Mouse (Mus musculus) splenic B cell, adult 2 months (primary cell): ENCODE measurements around the gene Rbm4.

Source experiments
- DNase-seq: peaks from one replicate; pipeline ENCODE4 v3.0.0-alpha.2; 2011; ENCODE audit warnings: low read depth, low spot score
- H3K27me3 ChIP-seq: 2 replicates; pipeline ENCODE4 v1.6.1; 2012; ENCODE audit warnings: mild to moderate bottlenecking, low read length, moderate library complexity, mixed read lengths; ENCODE audit not compliant: control insufficient read depth, poor library complexity, insufficient read depth, severe bottlenecking
- H3K36me3 ChIP-seq: 2 replicates; pipeline ENCODE4 v1.6.1; 2012; ENCODE audit warnings: mild to moderate bottlenecking, low read length, moderate library complexity, mixed read lengths; ENCODE audit not compliant: control insufficient read depth, poor library complexity, insufficient read depth, severe bottlenecking

Gene Rbm4

DNA sequence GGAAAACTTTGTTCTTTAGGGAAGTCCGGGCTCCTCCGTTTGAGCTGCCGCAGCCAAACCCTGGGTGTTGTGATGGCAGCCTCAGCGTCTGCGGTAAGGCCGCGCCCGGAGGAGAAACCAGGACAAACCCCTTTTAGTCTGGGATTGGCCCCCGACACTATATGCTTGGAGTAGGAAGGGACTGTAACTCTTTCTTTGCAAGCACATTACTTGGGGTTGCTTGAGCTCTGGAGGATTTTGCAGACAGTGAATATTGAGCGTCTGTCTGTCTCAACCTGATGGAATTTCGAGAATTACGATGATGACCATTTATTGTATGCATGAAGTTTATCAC is 18.2 kb upstream of the Rbm4 start:
- no peaks in the 10 kb centered on the region for H3K36me3 ChIP-seq
- no peaks in the 10 kb centered on the region for H3K27me3 ChIP-seq
- DNase-seq, result no peak

DNA sequence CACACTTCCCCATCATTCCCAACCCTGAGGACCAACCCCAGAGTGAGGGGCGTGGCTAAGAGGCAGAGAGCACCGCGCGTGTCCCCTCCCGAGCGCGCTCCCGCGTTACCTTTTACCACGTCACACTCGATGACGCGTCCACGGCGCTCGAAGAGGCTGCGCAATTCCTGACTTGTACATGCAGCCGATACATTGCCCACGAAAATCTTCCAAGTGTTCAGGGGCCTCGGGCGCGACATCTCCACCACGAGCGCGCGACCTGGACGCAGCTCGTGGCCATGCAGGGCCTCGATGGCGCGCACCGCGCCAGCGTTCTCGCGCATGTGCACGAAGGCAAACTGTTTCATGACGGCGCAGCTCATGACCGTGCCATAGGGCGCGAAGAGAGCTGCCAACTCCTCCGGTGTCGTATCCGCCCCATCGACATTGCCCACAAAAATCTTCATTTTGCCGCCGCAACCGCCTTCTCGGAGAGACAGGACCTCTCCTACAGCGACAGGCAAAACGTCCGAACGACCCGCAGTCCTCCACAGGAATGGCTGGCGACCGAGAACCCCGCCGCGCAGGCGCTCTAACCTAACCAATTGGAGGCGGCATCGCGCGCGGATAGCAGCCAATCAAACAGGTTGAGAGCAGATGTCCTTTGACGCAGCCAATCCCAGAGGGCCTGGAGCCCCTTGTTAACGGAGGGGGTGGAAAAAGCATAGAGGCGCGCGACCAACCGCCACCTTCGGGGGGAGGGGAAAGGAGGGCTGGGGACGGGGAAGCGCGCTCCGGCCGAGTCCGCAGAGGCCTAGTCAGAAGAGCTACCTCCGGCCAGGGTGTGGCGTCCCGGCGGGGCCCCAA is 17.6 kb upstream of the Rbm4 start, which contains the start of the genes Gm21992 and Rbm14:
Gene Gm21992 (minus strand): TSS at position 550 of the 846 bp plus-strand sequence.
Gene Rbm14 (minus strand): TSS at position 572 of the 846 bp plus-strand sequence.
- Histone ChIP-seq H3K36me3 (no peaks in the 10 kb centered on the region), H3K27me3 (no peaks in the 10 kb centered on the region)
- DNase-seq, result peak; percentile 98

DNA sequence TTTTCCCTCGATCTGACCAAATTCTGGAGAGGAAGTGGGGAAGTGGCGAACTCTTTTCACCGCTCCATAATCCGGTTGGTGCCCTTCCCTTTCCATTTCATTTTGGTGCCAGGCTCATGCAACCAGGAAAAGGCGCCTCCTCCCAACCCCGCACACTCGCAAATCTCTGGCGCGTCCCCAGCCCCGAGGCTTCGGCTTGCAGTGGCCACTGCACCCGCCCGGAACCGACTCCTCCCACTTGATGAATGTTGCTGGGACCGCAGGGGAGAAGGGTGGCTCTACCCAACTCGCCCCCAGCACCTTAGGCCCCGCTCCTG is 17.0 kb upstream of the Rbm4 start:
- Histone ChIP-seq H3K36me3 (no peaks in the 10 kb centered on the region), H3K27me3 (no peaks in the 10 kb centered on the region)
- no peak for DNase-seq

DNA sequence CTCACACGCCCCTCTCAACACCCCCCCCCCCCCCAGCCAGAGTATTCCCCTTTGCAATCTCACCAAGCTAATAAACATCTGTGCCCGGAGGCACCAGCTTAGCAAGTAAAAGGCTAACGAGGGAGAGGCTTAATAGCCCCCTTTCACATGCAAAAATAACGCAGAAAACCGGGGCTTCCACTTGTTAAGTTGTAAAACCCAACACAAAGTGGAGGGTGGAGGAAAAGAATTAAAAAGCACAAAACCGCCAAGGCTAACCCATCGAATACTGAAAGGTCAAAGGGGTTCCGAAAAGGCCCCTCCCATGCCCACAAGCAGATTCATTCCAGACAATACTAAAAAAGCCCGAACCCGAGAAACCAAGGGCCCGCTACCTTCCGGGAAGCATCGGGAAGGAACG is 16.6 kb upstream of the Rbm4 start:
- no peaks in the 10 kb centered on the region for H3K36me3 ChIP-seq
- no peak for DNase-seq
- H3K27me3 ChIP-seq, result no peaks in the 10 kb centered on the region

DNA sequence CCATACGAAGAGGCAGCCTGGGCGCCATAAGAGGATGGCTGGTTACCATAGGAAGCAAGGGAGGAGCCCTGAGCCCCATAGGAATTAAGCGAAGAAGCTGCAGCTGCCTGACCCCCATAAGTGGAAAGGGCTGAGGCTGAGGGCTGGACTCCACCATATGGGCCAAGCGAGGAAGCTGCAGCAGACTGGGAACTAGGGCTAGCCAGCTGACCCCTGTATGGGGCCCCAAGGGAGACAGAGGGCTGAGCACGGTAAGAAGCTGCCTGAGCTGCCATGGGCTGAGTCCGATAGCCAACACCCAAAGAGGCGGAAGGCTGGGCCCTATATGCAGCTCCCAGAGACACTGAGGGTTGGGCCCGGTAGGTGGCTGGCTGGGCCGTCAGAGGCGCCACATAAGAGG is 9.6 kb upstream of the Rbm4 start:
- Histone ChIP-seq H3K27me3 (no peaks in the 10 kb centered on the region), H3K36me3 (peaks cover 15% of the 10 kb centered on the region)
- no peak for DNase-seq

DNA sequence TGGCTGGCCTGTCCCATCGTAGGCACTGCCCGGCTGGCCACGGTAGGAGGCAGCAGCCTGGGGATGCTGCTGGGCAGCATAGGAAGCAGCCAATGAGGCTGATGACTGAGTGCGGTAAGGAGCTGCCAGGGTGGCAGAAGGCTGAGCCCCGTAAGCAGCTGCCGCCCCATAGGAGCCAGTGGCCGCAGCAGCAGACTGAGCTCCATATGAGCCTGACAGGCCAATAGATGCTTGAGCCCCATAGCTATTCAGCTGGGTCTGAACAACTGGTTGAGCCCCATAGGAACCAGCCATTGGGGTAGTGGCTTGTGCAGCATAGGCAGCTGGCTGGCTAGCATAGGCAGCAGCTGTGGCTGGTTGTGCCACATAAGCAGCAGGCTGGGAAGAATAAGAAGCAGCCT is 9.0 kb upstream of the Rbm4 start:
- Histone ChIP-seq H3K36me3 (peaks cover 15% of the 10 kb centered on the region), H3K27me3 (no peaks in the 10 kb centered on the region)
- no peak for DNase-seq

DNA sequence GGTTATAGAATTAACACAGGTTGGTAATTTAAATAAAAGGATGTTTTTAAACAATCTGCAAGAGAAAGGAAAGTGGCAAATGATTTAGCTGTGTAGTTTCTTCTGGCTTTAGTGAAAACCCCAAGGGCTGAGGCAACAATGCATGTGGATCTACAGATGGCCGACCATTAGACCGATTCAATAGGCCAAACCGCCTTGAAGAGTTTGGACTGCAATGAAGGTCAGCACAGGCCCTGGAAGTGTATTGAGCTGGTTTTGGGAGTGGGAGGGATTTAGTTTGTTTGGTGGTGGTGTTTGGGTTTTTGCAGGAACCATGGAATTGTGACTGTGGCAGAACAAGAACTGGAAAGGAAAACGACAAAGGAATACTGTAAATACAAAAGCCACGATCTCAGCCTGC is 5.4 kb upstream of the Rbm4 start:
- H3K36me3 ChIP-seq, result peaks cover 15% of the 10 kb centered on the region
- DNase-seq, result no peak
- no peaks in the 10 kb centered on the region for H3K27me3 ChIP-seq

DNA sequence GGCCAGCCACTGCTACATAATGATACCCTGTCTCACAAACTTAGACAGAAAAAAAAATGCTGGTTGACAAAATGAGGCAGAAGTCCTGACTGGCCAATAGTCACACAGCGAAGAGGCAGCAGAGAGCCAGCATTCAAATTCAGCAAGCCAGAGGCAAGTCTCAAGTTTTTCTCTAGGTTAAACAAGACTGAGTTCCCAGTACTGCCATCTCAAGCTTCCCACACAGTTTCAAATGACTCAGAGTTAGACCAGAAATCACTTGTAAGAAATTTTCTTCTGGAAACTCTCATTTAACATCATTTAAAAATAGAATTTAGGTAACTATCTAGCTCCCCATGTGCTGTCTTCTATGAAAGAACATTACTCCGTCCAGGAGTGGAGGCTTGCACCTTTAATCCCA is 4.1 kb upstream of the Rbm4 start:
- H3K27me3 ChIP-seq, result no peaks in the 10 kb centered on the region
- peaks cover 10% of the 10 kb centered on the region; the same call in 1 of the 2 replicates for H3K36me3 ChIP-seq
- no peak for DNase-seq

DNA sequence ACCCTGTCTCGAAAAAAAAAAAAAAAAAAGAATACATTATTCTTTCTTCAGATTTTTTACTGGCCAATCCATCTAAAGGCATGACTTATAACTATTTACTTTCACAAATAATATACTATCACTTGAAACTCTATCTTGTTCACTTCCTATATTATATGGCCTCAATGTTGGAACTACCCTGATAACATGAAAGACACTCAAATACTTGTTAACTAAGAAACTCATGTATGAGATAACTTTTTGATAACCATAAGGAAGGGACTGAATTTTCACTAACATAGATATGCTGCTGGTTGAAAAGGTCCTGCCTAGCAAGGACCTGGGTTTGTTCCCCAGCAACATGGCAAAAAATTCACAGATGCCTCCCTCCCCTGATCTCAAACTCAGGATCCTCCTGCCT is 2.2 kb upstream of the Rbm4 start:
- Histone ChIP-seq H3K36me3 (peaks cover 9% of the 10 kb centered on the region), H3K27me3 (no peaks in the 10 kb centered on the region)
- DNase-seq, result no peak

DNA sequence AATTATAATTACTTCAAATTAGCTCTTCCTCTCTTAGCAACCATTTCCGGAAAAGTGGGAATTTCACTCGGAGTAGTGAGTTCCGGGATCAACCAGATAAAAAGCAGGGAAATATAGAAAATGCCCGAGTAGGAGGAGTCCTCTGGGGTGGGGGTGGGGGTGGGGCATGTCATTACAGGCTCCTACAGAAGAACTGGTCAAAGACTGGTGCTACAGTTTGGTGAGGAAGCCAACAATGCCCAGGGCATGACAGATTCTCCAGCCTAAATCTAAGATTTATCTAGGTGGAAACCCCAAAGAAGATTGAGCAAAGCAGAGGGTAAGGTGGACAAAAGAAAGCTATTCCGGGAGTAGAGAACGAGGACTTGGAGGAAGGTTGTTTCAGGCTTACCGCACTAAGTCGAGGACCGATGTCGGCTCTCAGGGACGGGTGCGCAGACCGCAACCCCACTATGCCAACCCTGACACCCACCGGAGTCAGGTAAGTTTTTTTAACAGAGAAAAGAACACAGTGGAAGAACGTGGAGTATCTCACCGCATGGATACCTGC is 345 bp downstream of the Rbm4 start:
- no peak for DNase-seq
- H3K36me3 ChIP-seq, result peaks cover 7% of the 10 kb centered on the region
- H3K27me3 ChIP-seq, result no peaks in the 10 kb centered on the region

DNA sequence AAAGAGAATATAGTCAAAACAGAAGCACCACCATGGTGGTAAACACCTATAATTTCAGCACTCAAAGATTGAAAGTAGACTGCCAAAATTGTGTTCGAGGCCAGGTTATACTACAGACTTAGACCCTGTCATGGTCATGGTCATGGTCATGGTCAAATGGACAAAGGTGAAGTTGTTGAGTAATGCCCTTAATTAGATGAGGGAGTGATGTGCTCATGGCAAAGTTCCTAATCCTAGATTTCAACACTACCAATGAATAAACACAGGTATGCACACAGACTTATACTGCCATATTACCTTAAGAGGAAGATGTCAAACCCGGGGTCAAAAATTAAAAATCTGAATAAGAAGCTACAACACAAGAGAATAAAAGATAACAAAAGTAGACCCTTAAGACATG is 7.4 kb downstream of the Rbm4 start:
- Histone ChIP-seq H3K36me3 (peaks cover 25% of the 10 kb centered on the region), H3K27me3 (no peaks in the 10 kb centered on the region)
- DNase-seq, result no peak

DNA sequence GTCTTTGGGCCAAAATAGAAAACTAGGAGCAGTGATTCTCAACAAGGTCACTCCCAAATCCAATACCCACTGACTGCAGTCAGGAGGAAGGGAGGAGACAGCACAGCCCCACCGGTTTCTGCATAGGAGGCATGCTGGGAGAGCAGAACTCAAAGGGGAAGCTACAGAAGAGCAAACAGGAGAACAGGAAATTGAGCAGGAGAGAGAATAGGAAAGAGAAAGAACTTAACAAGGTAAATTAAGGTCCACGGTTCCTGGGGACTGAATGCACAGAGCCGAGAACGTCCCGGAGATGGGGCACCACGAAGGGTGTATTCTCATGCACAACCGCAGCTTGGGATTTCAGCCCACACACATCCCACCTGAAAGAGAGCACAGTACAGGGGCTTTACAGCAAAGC is 8.5 kb downstream of the Rbm4 start:
- H3K27me3 ChIP-seq, result no peaks in the 10 kb centered on the region
- no peak for DNase-seq
- H3K36me3 ChIP-seq, result peaks cover 22% of the 10 kb centered on the region

DNA sequence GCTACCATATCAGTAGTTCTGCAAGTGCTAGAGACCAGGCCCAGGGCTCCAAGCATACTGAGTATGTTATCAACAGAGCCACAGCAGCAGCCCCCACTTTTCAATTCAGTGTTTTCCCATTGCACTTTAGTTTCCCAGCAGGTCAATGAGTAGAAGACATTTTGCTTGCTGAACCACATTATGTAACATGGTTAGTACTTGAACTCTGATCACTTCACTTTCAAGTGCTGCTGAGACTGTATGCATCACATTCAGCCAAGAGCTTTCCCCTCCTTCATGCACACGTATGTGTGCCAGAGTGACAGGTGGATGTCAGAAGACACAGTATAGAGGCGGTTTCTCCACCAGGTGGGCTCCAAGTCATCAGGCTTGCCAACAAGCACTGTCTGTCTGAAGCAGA is 10.8 kb downstream of the Rbm4 start:
- peaks cover 18% of the 10 kb centered on the region for H3K36me3 ChIP-seq
- DNase-seq, result no peak
- H3K27me3 ChIP-seq, result no peaks in the 10 kb centered on the region

DNA sequence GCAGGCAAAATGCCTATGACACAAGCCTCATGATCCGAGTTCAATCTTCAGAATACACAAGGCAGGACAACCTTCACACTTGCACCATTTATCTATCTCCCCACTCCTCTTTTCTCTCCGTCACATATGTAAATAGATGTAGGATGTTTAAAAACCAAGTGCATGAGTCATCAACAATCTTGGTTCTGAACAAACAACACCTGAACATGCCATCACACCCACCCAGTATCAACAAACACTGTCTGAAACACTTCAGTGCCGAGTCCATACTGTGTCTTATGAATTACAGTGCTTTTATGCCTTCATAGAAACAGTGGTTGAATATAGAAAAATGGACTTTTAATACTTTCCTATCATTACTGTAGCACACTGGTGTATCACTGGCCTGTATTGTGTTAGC is 20.9 kb downstream of the Rbm4 start:
- Histone ChIP-seq H3K27me3 (no peaks in the 10 kb centered on the region), H3K36me3 (peaks cover 13% of the 10 kb centered on the region)
- no peak for DNase-seq

DNA sequence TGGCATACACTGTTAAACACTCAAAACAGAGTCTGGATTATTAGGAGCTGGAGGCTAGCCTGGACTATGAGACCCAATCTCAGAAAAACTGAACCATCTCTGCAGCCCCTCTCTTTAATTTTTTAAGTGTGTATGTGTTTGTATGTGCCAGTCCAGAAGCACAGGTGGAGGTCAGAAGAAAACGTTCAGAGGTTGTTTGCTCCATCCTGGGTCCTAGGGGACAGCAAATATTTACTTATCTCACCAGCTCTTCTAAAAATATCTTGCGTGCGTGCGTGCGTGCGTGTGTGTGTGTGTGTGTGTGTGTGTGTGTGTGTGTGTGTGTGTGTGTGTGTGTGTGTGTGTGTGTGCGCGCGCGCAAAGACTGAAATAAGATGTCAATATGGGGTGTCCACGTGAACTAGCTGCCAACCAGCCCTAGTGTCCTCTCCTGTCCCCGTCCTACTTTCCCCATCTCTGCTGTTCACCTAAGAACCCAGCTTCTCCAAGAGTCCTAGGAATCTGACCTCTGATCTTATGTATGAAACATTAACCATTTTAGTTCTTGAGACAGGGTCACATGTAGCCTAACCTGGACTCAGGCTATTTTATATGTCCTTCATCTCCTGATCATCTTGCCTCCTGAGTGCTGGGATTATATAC is 26.1 kb downstream of the Rbm4 start:
- H3K36me3 ChIP-seq, result peaks cover 11% of the 10 kb centered on the region
- no peak for DNase-seq
- no peaks in the 10 kb centered on the region for H3K27me3 ChIP-seq
